Mouse (Mus musculus) adrenal gland, adult (tissue): ENCODE results near the gene Cggbp1.
"Not testable (repeated sequence)": the region's sequence is repeated elsewhere in the genome, so short reads cannot be mapped to it uniquely, and the experiment has no call there.

ENCODE experiments used
- DNase-seq, 2 experiments: peaks; one replicate each; pipeline ENCODE4 v3.0.0; 2022 to 2023; ENCODE audit warnings: low spot score in 1 of 2; ENCODE audit not compliant: inconsistent age in 2 of 2

Cggbp1 gene

GRCm38 (mm10) chr16:64851563-64852362 lies at the start of gene Cggbp1, which contains the start of gene Zfp654:
Cggbp1 (plus strand) TSS chr16:64851996.
Zfp654 (minus strand) TSS chr16:64851652.
- peak; percentile 100 for DNase-seq

DNA sequence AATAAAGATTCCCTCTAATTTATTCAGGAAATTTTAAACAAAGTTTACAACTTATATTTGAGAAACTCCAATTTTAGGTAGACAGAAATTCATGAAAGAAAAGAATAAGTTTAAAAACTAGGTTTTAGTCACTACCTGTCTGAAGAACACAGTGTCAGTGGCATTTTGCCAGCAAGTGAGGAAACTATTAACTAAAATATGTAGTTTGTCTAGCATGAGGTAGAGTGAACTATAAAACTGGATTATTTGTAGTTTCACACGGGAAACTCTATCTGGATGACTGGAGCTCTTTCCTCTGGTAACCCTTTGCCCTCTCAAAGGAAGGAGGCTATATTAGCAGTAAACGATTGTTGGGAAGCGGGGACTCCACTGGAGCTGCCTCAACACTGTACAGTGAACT lies 48.8 kb upstream of the Cggbp1 start:
- DNase-seq: no peak

DNA sequence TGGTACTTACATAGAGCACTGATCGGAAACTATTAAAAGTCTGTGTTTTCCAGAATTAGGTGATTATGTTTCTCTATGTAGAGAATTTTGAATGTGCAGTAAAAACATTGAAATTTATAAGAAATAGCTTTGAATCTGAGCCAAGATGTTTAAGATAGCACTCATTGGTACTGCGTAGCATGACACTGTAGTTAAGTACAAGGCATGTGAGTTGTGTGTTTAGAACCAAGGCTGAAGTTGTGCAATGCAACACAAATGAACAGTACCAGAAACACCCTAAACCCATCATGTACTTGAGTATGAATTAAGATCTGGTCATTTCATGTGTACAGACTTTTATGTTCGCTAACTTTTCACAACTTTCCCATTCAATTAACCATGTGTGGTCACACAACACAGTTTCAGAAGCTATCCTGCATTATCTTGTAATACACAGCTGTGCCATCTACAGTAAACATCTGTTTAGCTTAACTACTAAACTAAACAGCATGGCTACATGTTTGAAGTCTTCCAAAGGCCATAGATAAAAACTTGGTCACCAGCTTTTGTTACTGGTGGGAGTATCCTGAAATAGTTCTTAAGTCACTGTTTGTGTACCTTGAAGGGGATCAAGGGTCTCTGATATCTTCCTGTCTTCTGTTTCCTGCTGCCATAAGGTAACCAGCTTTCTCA lies 34.6 kb upstream of the Cggbp1 start:
- no peak for DNase-seq

GRCm38 (mm10) chr16:64823890-64824289 lies 27.9 kb upstream of the Cggbp1 start:
- no peak for DNase-seq

- DNase-seq: no peak
Observed at GRCm38 (mm10) chr16:64824474-64824873, 27.3 kb upstream of the Cggbp1 start.

DNA sequence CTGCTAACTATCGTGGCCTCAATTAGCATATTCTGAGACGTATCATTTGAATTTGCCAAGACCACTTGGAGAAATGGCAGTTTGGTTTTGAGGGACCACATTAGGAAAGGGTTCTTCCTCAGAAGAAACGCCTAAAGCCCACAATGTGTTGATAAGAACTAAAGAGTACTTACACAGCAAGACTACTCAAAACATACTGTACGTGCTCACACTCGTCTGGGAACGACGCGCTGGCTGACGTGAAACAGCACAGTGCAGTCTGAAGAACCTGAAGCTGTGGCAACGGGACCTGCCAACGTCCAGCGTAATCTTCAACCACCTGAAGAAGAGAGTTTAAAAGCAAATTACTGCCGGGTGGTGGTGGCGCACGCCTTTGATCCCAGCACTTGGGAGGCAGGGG lies 21.5 kb upstream of the Cggbp1 start:
- no peak for DNase-seq

GRCm38 (mm10) chr16:64835996-64836545 lies 15.7 kb upstream of the Cggbp1 start:
- DNase-seq: peak in 1 of 2 experiments; percentile 89

DNA sequence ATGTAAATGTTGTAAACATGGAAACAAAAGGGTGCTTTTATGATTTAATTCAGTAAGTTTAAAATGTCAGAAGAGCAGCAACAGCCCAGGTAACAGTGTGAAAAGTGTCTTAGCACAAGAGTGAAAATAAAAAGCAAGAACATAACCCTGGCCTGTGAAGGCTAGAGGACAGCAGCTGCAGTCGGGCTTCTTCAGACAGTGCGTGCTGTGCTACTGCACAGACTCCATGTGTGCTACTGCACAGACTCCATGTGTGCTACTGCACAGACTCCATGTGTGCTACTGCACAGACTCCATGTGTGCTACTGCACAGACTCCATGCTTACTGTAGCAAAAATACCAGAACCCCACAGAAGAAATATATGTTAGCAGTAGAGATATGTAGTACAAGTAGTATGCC lies 15.1 kb upstream of the Cggbp1 start:
- peak in 1 of 2 experiments; percentile 52 for DNase-seq

GRCm38 (mm10) chr16:64841481-64842373 lies 10.1 kb upstream of the Cggbp1 start:
- no peak for DNase-seq

DNA sequence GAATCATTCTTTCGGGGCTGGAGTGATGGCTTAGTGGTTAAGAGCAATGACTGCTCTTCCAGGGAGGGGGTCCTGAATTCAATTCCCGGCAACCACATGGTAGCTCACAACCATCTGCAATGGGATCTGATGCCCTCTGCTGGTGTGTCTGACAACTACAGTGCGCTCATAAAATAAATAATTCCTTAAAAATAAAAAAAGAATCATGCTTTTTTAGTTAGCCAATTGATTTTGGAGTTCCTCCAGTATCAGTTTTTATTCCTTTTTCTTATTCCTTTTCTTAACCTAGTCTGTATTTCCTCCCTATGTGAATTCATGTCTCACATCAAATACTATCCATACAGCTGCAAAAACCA lies 9.4 kb upstream of the Cggbp1 start:
- no peak for DNase-seq

- DNase-seq: no peak
Observed at GRCm38 (mm10) chr16:64845947-64846346, 5.8 kb upstream of the Cggbp1 start.

DNA sequence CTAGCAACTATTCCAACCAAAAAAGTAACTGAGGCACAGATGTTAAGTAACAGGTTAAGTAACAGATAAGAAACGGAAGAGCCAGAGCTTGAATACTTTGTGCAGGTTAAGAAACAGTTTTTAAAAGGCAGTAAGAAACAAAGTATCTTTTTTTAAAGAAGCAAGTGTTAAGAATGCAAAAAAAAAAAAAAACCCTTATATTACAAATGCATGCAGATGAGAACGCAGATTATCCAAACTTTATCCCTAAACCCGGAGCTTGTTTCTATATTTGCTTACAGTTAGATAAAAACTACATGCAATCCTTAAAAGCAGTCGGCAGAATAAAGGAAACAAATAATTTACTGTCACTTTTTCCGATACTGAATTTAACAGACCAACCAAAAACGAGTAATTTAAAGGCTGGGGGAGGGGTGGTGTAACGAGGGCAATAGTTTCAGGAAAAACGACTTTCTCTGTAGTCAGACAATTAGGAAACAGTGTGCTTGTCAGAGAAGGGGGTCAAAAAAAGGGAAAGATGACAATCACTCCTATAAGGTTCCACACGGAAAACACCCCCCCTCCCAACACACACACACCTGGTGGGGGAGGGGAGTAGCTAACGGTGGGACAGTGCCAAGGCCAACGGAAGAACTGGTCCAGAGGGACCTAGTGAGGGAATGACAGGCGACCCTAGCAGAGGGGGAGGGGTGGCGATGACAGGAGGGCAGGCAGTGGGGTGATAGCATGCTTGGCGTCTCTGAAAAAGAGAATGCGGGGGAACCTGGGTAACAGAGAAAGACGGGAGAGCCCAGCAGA lies 1.3 kb upstream of the Cggbp1 start:
- peak; percentile 72 to 85 for DNase-seq

DNA sequence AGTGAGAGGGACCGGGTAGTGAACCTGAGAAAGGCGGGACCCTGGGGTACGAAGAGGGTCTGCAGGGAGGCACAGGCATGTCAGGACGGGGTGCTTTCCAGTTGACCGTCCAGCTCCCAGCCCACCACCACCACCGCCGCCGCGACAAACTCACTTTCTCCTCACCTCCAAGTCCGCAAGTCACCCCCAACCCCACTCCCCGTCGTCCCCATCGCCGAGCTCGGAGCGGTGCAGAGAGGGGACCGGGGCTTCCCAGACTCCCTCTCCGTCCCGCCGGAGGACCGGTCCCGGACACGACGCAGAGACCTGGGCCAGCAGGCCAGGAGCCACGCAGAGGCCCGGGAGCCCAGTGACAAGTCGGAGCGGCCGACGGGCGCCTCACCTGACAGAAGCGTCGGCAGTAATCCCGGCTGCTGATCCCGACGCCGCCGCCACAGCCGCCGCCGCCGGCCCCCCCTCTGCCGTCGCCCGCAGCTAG lies 672 bp upstream of the Cggbp1 start:
- DNase-seq: no peak

- DNase-seq: peak; percentile 74 to 85
Observed at GRCm38 (mm10) chr16:64852441-64852871, 660 bp downstream of the Cggbp1 start.

DNA sequence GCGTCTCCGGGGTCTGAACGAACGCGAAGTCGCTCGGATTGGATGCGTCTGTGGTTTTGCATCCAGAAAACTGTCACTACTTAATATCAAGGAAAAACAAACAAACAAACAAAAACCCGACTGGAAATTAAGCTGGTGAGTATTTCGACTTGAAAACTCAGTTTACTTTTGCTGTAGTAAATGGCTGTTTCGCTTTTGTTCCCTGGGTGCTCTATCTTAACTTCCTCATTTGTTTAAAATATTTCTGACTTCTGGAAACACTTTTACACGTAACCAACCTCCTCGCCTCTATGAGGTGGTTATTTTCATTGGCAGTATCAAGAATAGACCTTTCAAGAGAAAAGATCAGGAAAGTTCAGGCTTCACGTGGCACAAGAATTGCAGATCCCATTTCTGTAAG lies 1.1 kb downstream of the Cggbp1 start:
- DNase-seq: no peak

- no peak for DNase-seq
Observed at GRCm38 (mm10) chr16:64856946-64857345, 5.2 kb downstream of the Cggbp1 start.

GRCm38 (mm10) chr16:64865841-64866240 lies 14.0 kb downstream of the Cggbp1 start:
- not testable (repeated sequence) for DNase-seq

DNA sequence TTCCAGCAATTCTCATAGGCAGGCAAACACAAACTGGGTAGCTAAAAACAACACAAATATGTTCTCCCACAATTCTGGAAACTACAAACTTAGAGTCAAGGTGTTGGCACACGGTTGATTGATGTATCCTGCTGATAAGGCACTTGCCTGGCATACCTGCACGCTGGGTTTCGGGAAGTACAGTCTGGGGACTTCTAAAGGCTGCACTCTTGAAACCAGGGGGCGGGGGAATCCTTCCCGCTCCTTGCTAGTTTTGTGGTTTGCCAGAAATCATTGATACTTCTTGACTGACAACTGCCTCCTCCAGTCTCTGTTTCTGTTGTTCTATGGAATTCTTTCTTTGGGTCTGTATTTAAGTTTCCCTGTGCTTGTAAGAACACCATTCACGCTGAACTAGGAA lies 16.8 kb downstream of the Cggbp1 start:
- DNase-seq: no peak

GRCm38 (mm10) chr16:64869621-64870020 lies 17.8 kb downstream of the Cggbp1 start:
- DNase-seq: no peak

GRCm38 (mm10) chr16:64872296-64872695 lies 20.5 kb downstream of the Cggbp1 start:
- peak; percentile 36 to 72 for DNase-seq
